Mouse (Mus musculus) ES-E14 (cell line): ENCODE measurements at regions not wholly inside any gene's neighbourhood (a gene's known extent, or its start where the extent isn't known, plus 50 kb on each side); places are given as distances from the start of the nearest gene placed in this dataset.

Source experiments
- DNase-seq: peaks from one replicate; pipeline ENCODE4 v3.0.0-alpha.2; 2013; ENCODE audit warnings: low read depth, low spot score
- H3K27ac ChIP-seq: 2 replicates; pipeline ENCODE4 v1.5.1; 2012; ENCODE audit warnings: low read depth, mild to moderate bottlenecking, low read length, moderate library complexity, mixed read lengths; ENCODE audit not compliant: poor library complexity, insufficient read depth, severe bottlenecking
- H3K36me3 ChIP-seq: 2 replicates; pipeline ENCODE4 v1.6.1; 2012; ENCODE audit warnings: mild to moderate bottlenecking, low read length, moderate library complexity, mixed read lengths; ENCODE audit not compliant: control insufficient read depth, poor library complexity, insufficient read depth, severe bottlenecking
- H3K4me1 ChIP-seq, 2 experiments: fragments of 150-350 bp in 1 of 2; sonication (generic) in 1 of 2; 2 replicates each; pipeline ENCODE4 v1.6.1; 2012; ENCODE audit warnings: low read length in 2 of 2, mild to moderate bottlenecking in 1 of 2, mixed read lengths in 1 of 2; ENCODE audit not compliant: control insufficient read depth in 2 of 2, insufficient read depth in 2 of 2, poor library complexity in 1 of 2
- H3K4me3 ChIP-seq, 2 experiments: fragments of 150-350 bp in 1 of 2; sonication (generic) in 1 of 2; 2 replicates each; pipeline ENCODE4 v1.5.1; 2012; ENCODE audit warnings: low read length in 2 of 2, low read depth in 1 of 2, mild to moderate bottlenecking in 1 of 2, mixed read lengths in 1 of 2; ENCODE audit not compliant: insufficient read depth in 1 of 2, poor library complexity in 1 of 2, severe bottlenecking in 1 of 2
- H3K9ac ChIP-seq: 2 replicates; pipeline ENCODE4 v1.6.1; 2012; ENCODE audit warnings: low read depth, mild to moderate bottlenecking, low read length, mixed read lengths; ENCODE audit not compliant: poor library complexity, insufficient read depth, severe bottlenecking
- H3K9me3 ChIP-seq: fragments of 150-350 bp; sonication (generic); 2 replicates; pipeline ENCODE4 v1.6.1; 2012; ENCODE audit warnings: low read depth, mild to moderate bottlenecking, low read length; ENCODE audit not compliant: control insufficient read depth, insufficient read depth
- CHD2 ChIP-seq: IDR thresholded peaks from 2 replicates; pipeline ENCODE4 v1.6.1; 2014; ENCODE audit warnings: mild to moderate bottlenecking, low read depth, low read length, inconsistent platforms
- HCFC1 ChIP-seq: IDR thresholded peaks from 2 replicates; pipeline ENCODE4 v1.6.1; 2012; ENCODE audit warnings: low read length, inconsistent platforms, borderline replicate concordance; ENCODE audit not compliant: insufficient read depth
- MAFK ChIP-seq: IDR thresholded peaks from 2 replicates; pipeline ENCODE4 v1.6.1; 2014; ENCODE audit warnings: mild to moderate bottlenecking, low read depth, low read length, inconsistent platforms; ENCODE audit not compliant: insufficient read depth
- ZC3H11A ChIP-seq: IDR thresholded peaks from 2 replicates; pipeline ENCODE4 v1.6.1; 2012; ENCODE audit warnings: low read depth, mild to moderate bottlenecking, inconsistent platforms, low read length, borderline replicate concordance
- ZNF384 ChIP-seq: IDR thresholded peaks from 2 replicates; pipeline ENCODE4 v1.6.1; 2012; ENCODE audit warnings: low read depth, low read length, inconsistent platforms
- in situ Hi-C, 2 experiments: fragments of 600-800 bp; cut with MboI; formaldehyde crosslinking; loops; one replicate each; pipeline ENCODE4 v1.15.1; 2025; ENCODE audit warnings: low sequenced_read_pairs in 2 of 2, inconsistent platforms in 1 of 2; ENCODE audit not compliant: unreplicated experiment in 2 of 2

GRCm38 (mm10) chr14:108090965-108091364 lies 823.0 kb downstream of the Slitrk1 start:
- Histone ChIP-seq H3K36me3 (no peaks in the 10 kb centered on the region), H3K9ac (no peak overlapping the region), H3K9me3 (no peaks in the 10 kb centered on the region), H3K4me3 (no peak overlapping the region), H3K27ac (no peak overlapping the region), H3K4me1 (no peaks in the 10 kb centered on the region)
- in situ Hi-C loops = no loop called here
- no peak for DNase-seq
- no peak for TF ChIP-seq MAFK
- TF ChIP-seq CHD2 = no peak
- no peak for TF ChIP-seq ZC3H11A
- no peak for TF ChIP-seq ZNF384

DNA sequence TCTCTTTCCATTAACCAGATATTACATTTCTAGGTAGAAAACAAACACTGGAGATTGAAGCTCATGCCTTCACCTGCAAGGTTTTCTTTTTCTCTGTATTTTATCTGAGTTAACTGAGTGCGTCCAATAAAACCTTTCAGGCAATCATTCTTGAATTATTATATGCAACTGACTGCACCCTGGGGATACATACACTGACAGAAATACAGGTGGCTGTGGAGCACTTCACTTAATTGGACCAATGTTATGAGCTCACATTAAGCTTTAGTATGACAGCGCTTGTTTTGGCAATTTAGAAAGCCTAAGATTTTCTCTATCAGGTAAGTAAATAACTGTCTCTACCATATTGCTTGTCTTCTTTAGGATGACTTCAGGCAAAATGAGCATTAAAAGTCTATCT lies 864.0 kb downstream of the Slitrk1 start:
- in situ Hi-C loops = no loop called here
- Histone ChIP-seq H3K36me3 (no peaks in the 10 kb centered on the region), H3K4me1 (no peaks in the 10 kb centered on the region), H3K4me3 (no peak overlapping the region), H3K9ac (no peak overlapping the region), H3K27ac (no peak overlapping the region), H3K9me3 (no peaks in the 10 kb centered on the region)
- TF ChIP-seq HCFC1 = no peak
- TF ChIP-seq CHD2 = no peak
- TF ChIP-seq ZNF384 = no peak
- TF ChIP-seq MAFK = no peak
- TF ChIP-seq ZC3H11A = no peak
- no peak for DNase-seq

DNA sequence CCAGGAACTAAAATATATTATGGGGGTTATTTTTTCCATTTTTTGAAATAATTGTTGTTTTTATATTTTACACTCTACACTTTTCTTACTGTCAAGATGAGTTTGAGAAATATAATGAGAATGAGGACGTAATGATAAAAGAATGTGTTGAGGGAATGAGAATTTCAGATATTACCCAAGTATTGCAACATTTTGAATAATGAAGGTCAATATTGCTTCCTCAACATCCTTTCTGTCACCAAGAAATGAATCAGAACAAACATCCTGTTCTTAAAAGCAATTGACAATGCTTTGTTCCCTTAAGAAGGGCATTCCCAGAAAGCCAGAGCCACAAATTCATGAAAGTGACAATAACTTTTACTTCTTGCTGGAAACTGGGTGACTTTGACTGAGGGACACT lies 878.0 kb downstream of the Slitrk1 start:
- in situ Hi-C loops = no loop called here
- Histone ChIP-seq H3K9ac (no peak overlapping the region), H3K4me1 (no peaks in the 10 kb centered on the region), H3K9me3 (no peaks in the 10 kb centered on the region), H3K27ac (no peak overlapping the region), H3K4me3 (no peak overlapping the region), H3K36me3 (no peaks in the 10 kb centered on the region)
- no peak for DNase-seq
- TF ChIP-seq MAFK (no peak), HCFC1 (no peak), CHD2 (no peak), ZNF384 (no peak), ZC3H11A (no peak)

DNA sequence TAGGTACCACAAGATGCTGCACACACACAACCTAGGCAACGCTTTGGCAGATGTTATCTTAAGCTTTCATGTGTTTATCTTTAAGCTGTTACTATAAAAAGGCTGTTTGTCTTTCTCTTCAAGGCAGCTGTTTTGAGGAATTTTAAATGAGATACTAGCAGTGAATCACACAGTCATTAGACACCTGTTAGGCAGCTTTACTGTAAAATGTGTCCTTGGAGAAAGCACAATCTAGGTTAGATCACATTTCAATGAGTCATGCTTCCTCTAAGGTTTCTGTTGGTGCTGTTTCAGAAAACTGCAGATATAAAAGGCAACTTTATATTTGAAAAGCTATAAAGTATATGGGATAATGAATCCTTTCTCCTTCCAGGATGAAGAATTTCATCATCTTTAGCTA lies 879.8 kb downstream of the Slitrk1 start:
- Histone ChIP-seq H3K4me3 (no peak overlapping the region), H3K9ac (no peak overlapping the region), H3K9me3 (no peaks in the 10 kb centered on the region), H3K4me1 (no peaks in the 10 kb centered on the region), H3K36me3 (no peaks in the 10 kb centered on the region), H3K27ac (no peak overlapping the region)
- in situ Hi-C loops = no loop called here
- no peak for TF ChIP-seq ZC3H11A
- TF ChIP-seq ZNF384 = no peak
- no peak for TF ChIP-seq MAFK
- no peak for TF ChIP-seq HCFC1
- TF ChIP-seq CHD2 = no peak
- DNase-seq = no peak

- H3K9ac ChIP-seq = no peak overlapping the region
- DNase-seq = no peak
- H3K4me1 ChIP-seq = no peaks in the 10 kb centered on the region
- H3K4me3 ChIP-seq = no peak overlapping the region
- H3K27ac ChIP-seq = no peak overlapping the region
- TF ChIP-seq CHD2 (no peak), HCFC1 (no peak), ZNF384 (no peak), MAFK (no peak), ZC3H11A (no peak)
- in situ Hi-C loops = no loop called here
- no peaks in the 10 kb centered on the region for H3K9me3 ChIP-seq
- no peaks in the 10 kb centered on the region for H3K36me3 ChIP-seq
Observed at GRCm38 (mm10) chr14:108022551-108022950, 891.4 kb downstream of the Slitrk1 start.
